Mouse (Mus musculus): ENCODE results near the gene Paqr7. TPM values are rescaled to one million over a fixed set of nuclear protein-coding genes. Genes with fewer than 3 reads are reported as not detected.

Gene Paqr7
- polyA plus RNA-seq, 1 experiment: 29.4 TPM

DNA sequence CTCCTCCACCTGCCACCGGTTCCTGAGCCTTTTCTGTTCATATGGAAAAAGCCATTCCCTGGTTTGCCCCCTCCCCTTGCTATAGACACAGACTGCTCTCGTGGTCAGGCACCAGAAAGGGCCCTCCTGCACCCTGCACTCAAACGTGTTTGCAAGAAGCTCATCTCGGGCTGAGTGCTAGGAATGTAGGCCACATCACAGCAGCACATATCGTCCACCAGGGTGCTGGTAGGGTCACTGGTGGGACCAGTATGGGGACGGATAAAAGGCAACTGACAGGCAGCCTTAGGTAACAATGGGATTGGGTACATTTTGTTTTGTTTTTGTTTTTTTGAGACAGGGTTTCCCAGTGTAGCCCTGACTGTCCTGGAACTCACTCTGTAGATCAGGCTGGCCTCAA, 15.2 kb upstream of the Paqr7 start:
- H3K4me3 ChIP-seq (ENCODE audit: extremely low read depth, insufficient read depth, insufficient read length): no peak overlapping the region
- no peaks in the 10 kb centered on the region for H3K4me1 ChIP-seq (ENCODE audit: control insufficient read depth, insufficient read depth, insufficient read length)
- no peak overlapping the region for H3K27ac ChIP-seq (ENCODE audit: insufficient read depth, low read length)
- TF ChIP-seq POLR2A (IDR thresholded peaks at IDR 0.05; ENCODE audit: low read depth, low read length): no peak
- TF ChIP-seq CTCF (IDR thresholded peaks at IDR 0.05; ENCODE audit: extremely low read depth, insufficient read depth, insufficient read length, insufficient replicate concordance): no peak
- no peak for DNase-seq (ENCODE audit: low read depth in 1 of 2, low spot score in 2 of 2)
- H3K36me3 ChIP-seq (ENCODE audit: control insufficient read depth, insufficient read depth, low read length): no peaks in the 10 kb centered on the region
- no peaks in the 10 kb centered on the region for H3K27me3 ChIP-seq (ENCODE audit: control insufficient read depth, insufficient read depth, low read length)
- WGBS: 59% methylated on average over 6 of the region's 6 CpGs

DNA sequence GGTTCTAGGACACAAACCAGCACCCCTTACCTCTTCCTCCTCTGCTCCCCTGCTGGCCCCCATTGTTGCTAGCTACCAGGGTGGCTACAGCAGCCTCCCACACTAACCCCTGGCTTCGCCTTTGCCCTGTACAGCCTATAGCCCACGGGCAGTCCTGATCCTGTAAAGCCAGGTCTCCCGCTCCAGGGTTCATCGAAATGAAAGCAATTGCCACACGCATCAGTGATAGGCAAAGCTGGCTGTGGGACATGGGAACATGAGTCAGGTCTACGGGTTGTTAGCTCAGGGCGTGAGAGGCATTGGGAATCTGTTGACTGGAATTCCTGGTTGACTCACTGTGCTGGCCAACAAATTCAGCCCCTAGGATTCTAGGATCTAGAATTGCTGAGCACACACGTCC, 14.1 kb upstream of the Paqr7 start:
- Histone ChIP-seq H3K27me3 (ENCODE audit: control insufficient read depth, insufficient read depth, low read length) (no peaks in the 10 kb centered on the region), H3K27ac (ENCODE audit: insufficient read depth, low read length) (no peak overlapping the region), H3K4me3 (ENCODE audit: extremely low read depth, insufficient read depth, insufficient read length) (no peak overlapping the region), H3K36me3 (ENCODE audit: control insufficient read depth, insufficient read depth, low read length) (no peaks in the 10 kb centered on the region), H3K4me1 (ENCODE audit: control insufficient read depth, insufficient read depth, insufficient read length) (no peaks in the 10 kb centered on the region)
- TF ChIP-seq CTCF (IDR thresholded peaks at IDR 0.05; ENCODE audit: extremely low read depth, insufficient read depth, insufficient read length, insufficient replicate concordance) (no peak), POLR2A (IDR thresholded peaks at IDR 0.05; ENCODE audit: low read depth, low read length) (no peak)
- WGBS: 92% methylated on average over 8 of the region's 8 CpGs
- DNase-seq (ENCODE audit: low read depth in 1 of 2, low spot score in 2 of 2): no peak

DNA sequence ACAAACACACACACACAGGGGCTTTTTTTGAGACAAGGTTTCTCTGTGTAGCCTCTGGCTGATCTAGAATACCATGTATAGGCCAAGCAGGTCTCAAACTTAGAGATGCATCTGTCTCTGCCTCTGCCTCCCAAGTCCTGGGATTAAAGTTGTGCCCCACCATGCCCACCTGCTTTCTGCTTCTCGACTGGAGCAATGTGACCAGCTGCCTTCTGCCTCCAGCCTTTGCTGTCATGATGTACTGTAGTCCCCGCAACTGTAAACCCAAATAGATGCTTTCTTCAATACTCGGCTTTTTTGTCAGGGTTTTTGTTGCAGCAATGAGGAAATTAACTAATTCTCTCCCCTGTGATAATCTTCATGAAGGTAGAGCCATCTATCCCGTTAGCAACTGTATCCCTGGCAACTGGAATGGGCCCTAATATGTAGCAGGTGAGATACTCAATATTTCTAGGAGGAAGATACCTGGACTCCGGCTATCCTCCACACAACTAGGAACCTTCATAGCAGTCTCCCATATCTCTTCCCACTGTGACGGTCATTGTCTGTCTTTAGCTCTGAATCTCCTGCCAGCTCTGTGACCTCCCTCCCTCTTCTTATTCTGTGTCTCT, 13.3 kb upstream of the Paqr7 start:
- no peaks in the 10 kb centered on the region for H3K27me3 ChIP-seq (ENCODE audit: control insufficient read depth, insufficient read depth, low read length)
- no peak overlapping the region for H3K27ac ChIP-seq (ENCODE audit: insufficient read depth, low read length)
- H3K36me3 ChIP-seq (ENCODE audit: control insufficient read depth, insufficient read depth, low read length): no peaks in the 10 kb centered on the region
- H3K4me3 ChIP-seq (ENCODE audit: extremely low read depth, insufficient read depth, insufficient read length): no peak overlapping the region
- no peaks in the 10 kb centered on the region for H3K4me1 ChIP-seq (ENCODE audit: control insufficient read depth, insufficient read depth, insufficient read length)
- TF ChIP-seq POLR2A (IDR thresholded peaks at IDR 0.05; ENCODE audit: low read depth, low read length) (no peak), CTCF (IDR thresholded peaks at IDR 0.05; ENCODE audit: extremely low read depth, insufficient read depth, insufficient read length, insufficient replicate concordance) (no peak)
- 82% methylated on average over 6 of the region's 6 CpGs for WGBS
- DNase-seq (ENCODE audit: low read depth in 1 of 2, low spot score in 2 of 2): no peak

DNA sequence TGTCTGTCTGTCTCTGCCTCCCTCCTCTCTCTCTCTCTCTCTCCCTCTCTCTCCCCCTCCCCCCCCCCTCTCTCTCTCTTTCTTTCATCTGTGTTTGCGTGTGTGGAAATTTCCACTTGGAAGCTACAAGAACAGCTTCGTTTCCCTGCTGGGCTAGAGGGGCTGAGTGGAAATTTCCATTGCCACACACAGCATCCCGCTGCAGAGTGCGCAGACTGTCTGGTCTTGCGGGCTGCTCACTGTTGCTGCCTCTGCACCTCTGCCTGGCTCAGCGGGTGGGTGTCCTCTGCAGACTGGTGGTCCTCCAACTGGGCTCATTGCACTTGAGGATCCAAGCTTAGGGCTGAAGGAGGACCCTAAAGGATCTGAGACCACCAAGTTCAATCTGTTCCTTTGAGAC, 12.8 kb upstream of the Paqr7 start:
- no peak for DNase-seq (ENCODE audit: low read depth in 1 of 2, low spot score in 2 of 2)
- no peak overlapping the region for H3K27ac ChIP-seq (ENCODE audit: insufficient read depth, low read length)
- TF ChIP-seq CTCF (IDR thresholded peaks at IDR 0.05; ENCODE audit: extremely low read depth, insufficient read depth, insufficient read length, insufficient replicate concordance) (no peak), POLR2A (IDR thresholded peaks at IDR 0.05; ENCODE audit: low read depth, low read length) (no peak)
- H3K27me3 ChIP-seq (ENCODE audit: control insufficient read depth, insufficient read depth, low read length): no peaks in the 10 kb centered on the region
- 71% methylated on average over 6 of the region's 6 CpGs for WGBS
- no peak overlapping the region for H3K4me3 ChIP-seq (ENCODE audit: extremely low read depth, insufficient read depth, insufficient read length)
- H3K36me3 ChIP-seq (ENCODE audit: control insufficient read depth, insufficient read depth, low read length): no peaks in the 10 kb centered on the region
- H3K4me1 ChIP-seq (ENCODE audit: control insufficient read depth, insufficient read depth, insufficient read length): no peaks in the 10 kb centered on the region

DNA sequence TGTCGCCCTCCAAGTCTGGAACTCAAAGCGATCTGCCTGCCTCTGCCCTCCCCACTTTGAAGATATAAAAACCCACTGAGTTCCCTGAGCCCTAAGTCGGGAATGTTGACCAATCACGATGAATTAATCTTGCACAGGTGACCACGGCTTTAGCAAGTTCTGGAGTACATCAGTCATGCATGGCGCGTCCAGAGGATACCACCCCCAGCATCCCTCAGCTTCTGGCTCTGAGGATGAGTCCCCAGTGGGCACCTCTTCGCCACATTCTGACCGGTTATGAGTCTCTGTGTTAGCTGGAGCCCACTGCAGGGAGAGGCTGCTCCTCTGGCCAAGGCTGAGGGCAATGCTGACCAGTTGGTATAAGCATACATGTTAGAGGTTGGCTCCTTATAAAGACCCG, 12.3 kb upstream of the Paqr7 start:
- DNase-seq (ENCODE audit: low read depth in 1 of 2, low spot score in 2 of 2): no peak
- 86% methylated on average over 10 of the region's 10 CpGs for WGBS
- Histone ChIP-seq H3K4me3 (ENCODE audit: extremely low read depth, insufficient read depth, insufficient read length) (no peak overlapping the region), H3K36me3 (ENCODE audit: control insufficient read depth, insufficient read depth, low read length) (no peaks in the 10 kb centered on the region), H3K27me3 (ENCODE audit: control insufficient read depth, insufficient read depth, low read length) (no peaks in the 10 kb centered on the region), H3K4me1 (ENCODE audit: control insufficient read depth, insufficient read depth, insufficient read length) (no peaks in the 10 kb centered on the region), H3K27ac (ENCODE audit: insufficient read depth, low read length) (no peak overlapping the region)
- TF ChIP-seq CTCF (IDR thresholded peaks at IDR 0.05; ENCODE audit: extremely low read depth, insufficient read depth, insufficient read length, insufficient replicate concordance) (no peak), POLR2A (IDR thresholded peaks at IDR 0.05; ENCODE audit: low read depth, low read length) (no peak)

DNA sequence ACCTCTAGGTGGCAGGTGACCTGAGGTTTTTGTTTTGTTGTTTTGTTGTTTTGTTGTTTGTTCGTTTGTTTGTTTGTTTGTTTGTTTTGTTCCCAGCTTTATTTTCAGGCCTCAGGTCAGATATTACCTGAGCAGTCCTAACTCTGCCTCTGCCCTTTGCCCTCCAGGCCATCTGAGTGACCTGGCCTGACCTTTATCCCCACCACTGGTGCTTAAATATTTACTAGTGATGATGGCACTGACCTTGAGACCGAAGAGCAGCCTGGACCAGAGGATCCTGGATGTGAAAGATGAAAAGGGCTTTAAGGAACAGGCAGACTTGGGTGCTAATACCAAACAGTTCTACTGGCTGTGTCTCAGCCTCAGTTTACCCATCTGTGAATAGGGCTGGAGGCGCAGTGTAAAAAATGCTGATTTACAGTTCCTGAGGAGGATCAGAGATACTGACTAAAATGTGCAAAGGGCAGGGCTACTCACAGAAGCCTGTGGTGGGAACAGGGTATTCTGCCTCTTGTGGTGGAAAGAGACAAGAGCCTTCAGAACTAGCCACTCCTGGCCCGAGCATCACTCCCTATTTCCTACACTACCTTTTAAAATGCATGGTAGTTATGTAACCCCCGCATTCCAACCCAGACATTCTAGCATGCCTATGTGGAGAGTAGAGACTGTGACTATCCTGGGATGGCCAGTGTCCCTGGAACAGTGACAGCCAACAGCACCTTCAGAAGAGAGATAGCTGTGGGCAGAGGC, 11.2 kb upstream of the Paqr7 start:
- DNase-seq (ENCODE audit: low read depth in 1 of 2, low spot score in 2 of 2): no peak
- WGBS: 90% methylated on average over 5 of the region's 5 CpGs
- Histone ChIP-seq H3K27me3 (ENCODE audit: control insufficient read depth, insufficient read depth, low read length) (no peaks in the 10 kb centered on the region), H3K4me3 (ENCODE audit: extremely low read depth, insufficient read depth, insufficient read length) (no peak overlapping the region), H3K36me3 (ENCODE audit: control insufficient read depth, insufficient read depth, low read length) (no peaks in the 10 kb centered on the region), H3K4me1 (ENCODE audit: control insufficient read depth, insufficient read depth, insufficient read length) (no peaks in the 10 kb centered on the region), H3K27ac (ENCODE audit: insufficient read depth, low read length) (no peak overlapping the region)
- no peak for TF ChIP-seq POLR2A (IDR thresholded peaks at IDR 0.05; ENCODE audit: low read depth, low read length)
- TF ChIP-seq CTCF (IDR thresholded peaks at IDR 0.05; ENCODE audit: extremely low read depth, insufficient read depth, insufficient read length, insufficient replicate concordance): no peak

DNA sequence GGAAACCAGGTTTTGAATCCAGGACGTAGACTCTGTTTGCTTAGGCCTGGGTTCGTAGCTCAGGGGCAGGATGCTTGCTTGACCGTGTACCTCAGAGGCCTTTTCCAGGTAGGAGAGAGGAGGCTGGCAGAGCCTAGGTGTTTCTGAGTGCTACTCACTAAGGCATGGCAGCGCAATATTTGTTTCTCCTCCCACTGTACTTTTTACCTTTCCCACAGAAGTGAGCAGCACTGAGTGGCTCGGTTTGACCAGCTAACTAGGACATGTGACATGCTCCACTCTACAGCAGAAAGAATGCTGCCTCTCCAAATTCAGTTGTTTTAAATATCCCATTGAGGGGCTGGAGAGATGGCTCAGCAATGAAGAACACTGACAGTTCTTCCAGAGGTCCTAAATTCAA, 8.3 kb upstream of the Paqr7 start:
- TF ChIP-seq CTCF (IDR thresholded peaks at IDR 0.05; ENCODE audit: extremely low read depth, insufficient read depth, insufficient read length, insufficient replicate concordance) (no peak), POLR2A (IDR thresholded peaks at IDR 0.05; ENCODE audit: low read depth, low read length) (no peak)
- Histone ChIP-seq H3K27ac (ENCODE audit: insufficient read depth, low read length) (no peak overlapping the region), H3K27me3 (ENCODE audit: control insufficient read depth, insufficient read depth, low read length) (no peaks in the 10 kb centered on the region), H3K36me3 (ENCODE audit: control insufficient read depth, insufficient read depth, low read length) (no peaks in the 10 kb centered on the region), H3K4me1 (ENCODE audit: control insufficient read depth, insufficient read depth, insufficient read length) (no peaks in the 10 kb centered on the region; the same call in 1 of the 2 replicates), H3K4me3 (ENCODE audit: extremely low read depth, insufficient read depth, insufficient read length) (no peak overlapping the region)
- DNase-seq (ENCODE audit: low read depth in 1 of 2, low spot score in 2 of 2): no peak
- WGBS: 95% methylated on average over 5 of the region's 5 CpGs
